Mouse (Mus musculus) small intestine, adult 2 months (tissue): ENCODE measurements around the gene Ccdc124. TPM values are rescaled to one million over a fixed set of nuclear protein-coding genes. Genes with fewer than 3 reads are reported as not detected.
"Not testable (repeated sequence)": the region's sequence is repeated elsewhere in the genome, so short reads cannot be mapped to it uniquely, and the experiment has no call there.

Experiments used
- H3K27ac ChIP-seq: fragments of 200-500 bp; 2 replicates; pipeline ENCODE4 v1.5.1; 2012; ENCODE audit warnings: low read depth, low read length, control low read depth, inconsistent platforms; ENCODE audit not compliant: insufficient read depth
- H3K27me3 ChIP-seq: fragments of 200-500 bp; 2 replicates; pipeline ENCODE4 v1.6.1; 2012; ENCODE audit warnings: mild to moderate bottlenecking, moderate library complexity, low read length, inconsistent platforms; ENCODE audit not compliant: control insufficient read depth, insufficient read depth
- H3K36me3 ChIP-seq: fragments of 200-500 bp; 2 replicates; pipeline ENCODE4 v1.6.1; 2012; ENCODE audit warnings: mild to moderate bottlenecking, low read length, control low read depth, inconsistent platforms; ENCODE audit not compliant: control insufficient read depth, insufficient read depth
- H3K4me1 ChIP-seq: fragments of 200-500 bp; 2 replicates; pipeline ENCODE4 v1.6.1; 2012; ENCODE audit warnings: low read length, inconsistent platforms, mixed read lengths; ENCODE audit not compliant: control insufficient read depth, insufficient read depth, insufficient read length
- H3K4me3 ChIP-seq: fragments of 200-500 bp; 2 replicates; pipeline ENCODE4 v1.5.1; 2012; ENCODE audit warnings: low read depth, mild to moderate bottlenecking, control low read depth, inconsistent platforms, low read length, moderate library complexity
- CTCF ChIP-seq: fragments of 200-500 bp; IDR thresholded peaks from 2 replicates; pipeline ENCODE4 v1.5.1; 2012; ENCODE audit warnings: low read depth, mild to moderate bottlenecking, control low read depth, inconsistent platforms, low read length, moderate library complexity, mixed read lengths; ENCODE audit not compliant: insufficient replicate concordance, insufficient read length; ENCODE audit errors: extremely low read depth
- POLR2A ChIP-seq: fragments of 200-500 bp; IDR thresholded peaks from 2 replicates; pipeline ENCODE4 v1.6.1; 2012; ENCODE audit warnings: low read depth, mild to moderate bottlenecking, control low read depth, inconsistent platforms, low read length, moderate library complexity
- WGBS: fragments of 180-500 bp; shearing (Covaris S2); methylation state at CpG from one replicate; pipeline ENCODE4 v1.1.7; 2018; 5-methylcytosine and 5-hydroxymethylcytosine counted together
- polyA plus RNA-seq: library from polyadenylated mRNA; depleted of rRNA; stranded (reverse); fragments of >200 nt; gene quantifications from 2 replicates; pipeline ENCODE4 v1.2.3, GENCODE M21; 2012

The Ccdc124 gene
- polyA plus RNA-seq, 1 experiment = 64.7 TPM

DNA sequence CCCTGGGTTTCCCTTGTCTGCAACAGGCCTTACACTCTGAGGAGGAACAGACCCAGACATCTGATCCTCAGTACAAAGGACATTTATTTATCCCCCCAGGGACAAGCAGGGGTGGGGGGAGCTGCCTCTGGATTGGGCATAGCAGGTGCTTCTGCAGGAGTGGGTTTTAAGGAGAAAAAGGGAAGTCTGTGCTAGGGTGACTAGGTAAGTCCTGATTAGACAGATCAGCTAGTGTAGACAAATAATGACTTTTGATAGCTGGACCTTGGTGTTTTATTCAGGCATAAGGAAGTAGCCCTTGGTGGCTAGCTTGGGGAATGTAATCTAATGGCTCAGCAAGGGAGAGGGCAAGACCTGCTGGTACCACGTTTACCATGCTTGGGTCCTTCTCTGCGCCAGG lies 25.5 kb upstream of the Ccdc124 start:
- 75% methylated on average over 2 of the region's 2 CpGs for WGBS
- Histone ChIP-seq H3K27me3 (no peaks in the 10 kb centered on the region), H3K4me1 (peaks cover 6% of the 10 kb centered on the region), H3K4me3 (no peak overlapping the region), H3K27ac (no peak overlapping the region), H3K36me3 (peaks cover 15% of the 10 kb centered on the region)
- no peak for TF ChIP-seq CTCF
- no peak for TF ChIP-seq POLR2A

DNA sequence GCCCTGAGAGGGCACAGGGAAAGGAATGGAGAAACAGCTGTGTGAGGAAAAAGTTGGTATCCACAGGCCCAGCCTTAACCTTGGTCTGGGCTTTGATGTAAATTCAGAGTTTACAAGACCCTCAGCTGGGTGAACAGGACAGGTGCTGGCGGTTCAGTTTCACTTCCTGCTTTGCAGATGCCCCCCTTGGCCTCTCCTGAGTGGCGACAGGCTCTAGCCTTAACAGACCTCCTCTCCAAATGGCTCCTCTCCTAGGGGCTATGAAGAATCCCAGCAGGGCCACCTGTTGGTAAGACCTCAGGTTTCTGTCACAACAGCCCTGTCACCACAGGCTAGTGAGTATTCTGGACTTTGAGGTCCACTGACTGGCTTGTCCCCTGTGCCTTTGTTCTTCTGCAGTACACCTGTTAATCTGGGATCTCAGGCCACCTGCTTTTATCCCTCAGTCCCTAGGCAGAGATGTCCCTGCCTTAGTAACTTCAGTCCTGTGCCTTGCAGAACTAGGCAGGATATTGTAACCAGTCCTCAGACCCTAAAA lies 25.0 kb upstream of the Ccdc124 start:
- TF ChIP-seq CTCF (no peak), POLR2A (no peak)
- 54% methylated on average over 2 of the region's 2 CpGs for WGBS

GRCm38 (mm10) chr8:70897681-70898413 lies 24.1 kb upstream of the Ccdc124 start:
- Histone ChIP-seq H3K4me1 (peaks cover 6% of the 10 kb centered on the region), H3K27ac (peak overlapping the region; percentile 74), H3K4me3 (peak overlapping the region; percentile 64), H3K27me3 (peaks cover 3% of the 10 kb centered on the region; the same call in 1 of the 2 replicates), H3K36me3 (peaks cover 17% of the 10 kb centered on the region)
- TF ChIP-seq POLR2A = no peak
- TF ChIP-seq CTCF = peak; percentile 97
- under 1% methylated on average over 20 of the region's 20 CpGs for WGBS

More for the DNA sequence above, 25.0 kb upstream of the Ccdc124 start:
- H3K27me3 ChIP-seq = no peaks in the 10 kb centered on the region
- peaks cover 17% of the 10 kb centered on the region for H3K36me3 ChIP-seq
- peaks cover 6% of the 10 kb centered on the region for H3K4me1 ChIP-seq
- H3K27ac ChIP-seq = no peak overlapping the region
- H3K4me3 ChIP-seq = no peak overlapping the region

GRCm38 (mm10) chr8:70897021-70897680 lies 23.4 kb upstream of the Ccdc124 start, which contains the start of gene Rpl18a:
TSS of gene Rpl18a (minus strand) at chr8:70897412.
- peaks cover 13% of the 10 kb centered on the region for H3K4me1 ChIP-seq
- peak within 1 kb of the TSS; percentile 96 for H3K4me3 ChIP-seq
- peak within 1 kb of the TSS; percentile 74 for H3K27ac ChIP-seq
- H3K27me3 ChIP-seq = peaks cover 10% of the 10 kb centered on the region
- TF ChIP-seq POLR2A (peak; percentile 88), CTCF (no peak)
- under 1% methylated on average over 60 of the region's 60 CpGs for WGBS
- H3K36me3 ChIP-seq = peaks cover 17% of the 10 kb centered on the region

DNA sequence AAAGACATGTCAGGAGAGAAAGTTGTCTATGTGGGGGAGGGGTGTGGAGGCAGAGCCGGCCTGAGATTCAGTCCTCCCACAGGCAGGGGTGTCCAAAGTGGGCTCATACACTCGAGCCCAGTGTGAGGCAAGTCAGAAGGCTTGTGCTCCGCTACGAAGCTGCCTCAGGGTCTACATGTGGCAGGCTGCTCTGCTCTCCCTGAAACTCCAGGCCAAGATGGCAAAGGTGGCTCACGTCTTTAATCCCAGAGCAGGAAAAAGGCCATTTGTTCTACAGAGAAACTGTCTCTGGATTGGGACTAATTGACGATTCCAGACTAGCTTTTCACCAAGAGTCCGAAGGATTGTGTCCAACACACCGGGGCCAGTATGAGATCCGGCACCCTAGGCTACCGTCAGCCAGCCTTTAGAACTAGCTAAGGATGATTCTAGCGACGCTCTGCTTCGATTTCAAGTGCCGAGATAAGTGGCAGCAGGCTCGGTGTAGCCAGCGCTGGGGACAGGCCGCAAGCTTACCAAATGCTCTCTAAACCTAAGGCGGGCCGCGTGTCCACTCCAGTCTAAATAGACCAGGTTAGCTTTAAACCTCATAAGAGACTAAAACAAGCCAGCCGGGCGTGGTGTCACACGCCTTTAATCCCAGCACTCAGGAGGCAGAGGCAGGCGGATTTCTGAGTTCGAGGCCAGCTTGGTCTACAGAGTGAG lies 22.7 kb upstream of the Ccdc124 start:
- H3K36me3 ChIP-seq = peaks cover 17% of the 10 kb centered on the region
- no peak overlapping the region for H3K27ac ChIP-seq
- 2% methylated on average over 25 of the region's 25 CpGs for WGBS
- peaks cover 14% of the 10 kb centered on the region for H3K27me3 ChIP-seq
- peak overlapping the region; percentile 96 for H3K4me3 ChIP-seq
- TF ChIP-seq CTCF (no peak), POLR2A (no peak)
- peaks cover 20% of the 10 kb centered on the region for H3K4me1 ChIP-seq

GRCm38 (mm10) chr8:70895571-70896259 lies 22.0 kb upstream of the Ccdc124 start:
- WGBS = 70% methylated on average over 24 of the region's 24 CpGs
- peak overlapping the region; percentile 96 for H3K4me3 ChIP-seq

More at GRCm38 (mm10) chr8:70895571-70896259, 22.0 kb upstream of the Ccdc124 start:
- peaks cover 14% of the 10 kb centered on the region for H3K27me3 ChIP-seq
- H3K36me3 ChIP-seq = peaks cover 17% of the 10 kb centered on the region
- not testable (repeated sequence) for H3K27ac ChIP-seq
- H3K4me1 ChIP-seq = peaks cover 20% of the 10 kb centered on the region
